Mouse (Mus musculus) gastrocnemius, postnatal 25 days (tissue): ENCODE data around the gene Rab13. TPM values are rescaled to one million over a fixed set of nuclear protein-coding genes. Genes with fewer than 3 reads are reported as not detected.
"Not testable (repeated sequence)": the region's sequence is repeated elsewhere in the genome, so short reads cannot be mapped to it uniquely, and the experiment has no call there.

Experiments
- DNase-seq: peaks from one replicate; pipeline ENCODE4 v3.0.0; 2022
- total RNA-seq, 2 experiments: library from RNA; stranded (reverse); gene quantifications; 1 replicate in 1 of 2; 2 replicates in 1 of 2; pipeline ENCODE4 v1.2.3; 2021

Rab13 gene
- total RNA-seq, 2 experiments from 2014 or later: 7.1 to 8.8 TPM

DNA sequence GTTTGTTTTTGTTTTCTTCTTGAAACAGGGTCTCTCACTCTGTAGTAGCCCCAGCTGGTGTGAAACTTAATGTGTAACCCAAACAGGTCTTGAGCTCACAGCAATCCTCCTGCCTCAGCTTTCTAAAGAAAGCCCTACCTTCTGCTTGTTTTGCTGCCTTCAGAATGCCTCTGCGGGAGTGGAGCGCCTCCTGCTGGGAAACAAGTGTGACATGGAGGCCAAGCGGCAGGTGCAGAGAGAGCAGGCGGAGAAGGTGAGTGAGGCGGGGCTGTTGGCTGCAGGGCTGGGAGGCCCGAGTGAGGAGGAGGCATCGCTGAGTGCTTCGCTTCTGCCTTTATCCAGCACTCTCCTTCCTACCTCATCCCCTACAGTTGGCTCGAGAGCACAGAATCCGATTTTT, 10.8 kb downstream of the Rab13 start:
- no peak for DNase-seq

DNA sequence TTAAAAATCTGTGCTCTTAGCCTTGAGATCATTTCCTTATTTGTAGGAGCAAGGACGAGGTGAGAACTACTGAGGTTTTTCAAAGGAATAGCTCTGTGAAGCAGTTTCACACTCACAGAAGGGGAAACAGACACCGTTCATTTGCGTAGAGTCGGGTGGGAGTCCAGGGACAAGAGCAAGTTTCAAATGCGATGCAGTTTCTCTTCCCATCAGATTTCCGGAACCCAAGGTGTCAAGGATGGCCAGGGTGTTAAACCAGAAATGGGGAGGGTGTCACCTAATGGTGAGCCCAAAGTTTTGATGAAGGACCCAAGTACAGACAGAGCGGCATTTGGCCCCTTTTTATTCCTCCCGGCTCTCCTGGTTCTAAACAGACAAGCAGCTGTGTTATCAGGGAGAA, 17.6 kb downstream of the Rab13 start:
- no peak for DNase-seq

DNA sequence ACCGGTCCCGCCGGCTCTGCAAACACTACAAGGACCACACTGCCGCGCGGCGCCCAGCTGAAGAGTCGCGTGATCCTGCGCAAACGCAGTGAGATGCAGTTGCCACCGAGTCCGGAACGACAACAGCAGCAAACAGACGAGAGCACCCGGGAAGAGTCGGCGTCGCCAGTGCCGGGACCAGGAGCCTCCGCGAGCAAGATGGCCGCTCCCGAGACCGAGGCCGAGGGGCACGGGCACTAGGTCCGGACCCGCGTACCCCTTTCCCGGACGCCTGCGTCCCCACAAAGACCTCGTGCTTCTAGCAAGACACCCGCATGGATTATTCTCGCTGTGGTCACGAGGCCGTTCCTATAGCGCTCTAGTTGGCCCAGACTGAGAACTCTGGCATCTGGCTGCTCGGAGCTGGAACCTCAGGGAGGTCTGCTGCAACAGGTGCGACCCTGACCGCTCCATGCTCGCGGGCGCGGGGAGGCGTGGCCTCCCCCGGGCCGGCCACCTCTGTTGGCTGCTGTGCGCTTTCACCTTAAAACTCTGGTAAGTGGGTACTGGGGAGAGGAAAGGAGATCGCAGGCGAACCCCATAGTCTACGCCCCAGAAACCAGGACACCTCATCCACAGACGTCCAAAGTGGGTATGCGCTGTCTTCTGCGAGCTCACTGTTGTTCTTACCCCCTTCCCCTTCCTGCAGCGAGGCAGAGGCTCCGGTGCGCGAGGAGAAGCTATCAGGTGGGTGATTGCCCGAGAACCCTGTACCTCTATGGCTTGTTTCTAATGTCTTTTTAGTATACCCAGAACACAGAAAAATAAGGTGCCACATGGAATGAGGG, 18.2 kb downstream of the Rab13 start, which contains the start of gene Jtb:
Gene Jtb, plus strand, starts transcription at position 91 of the 827 bp plus-strand sequence.
- DNase-seq: peak; percentile 92

DNA sequence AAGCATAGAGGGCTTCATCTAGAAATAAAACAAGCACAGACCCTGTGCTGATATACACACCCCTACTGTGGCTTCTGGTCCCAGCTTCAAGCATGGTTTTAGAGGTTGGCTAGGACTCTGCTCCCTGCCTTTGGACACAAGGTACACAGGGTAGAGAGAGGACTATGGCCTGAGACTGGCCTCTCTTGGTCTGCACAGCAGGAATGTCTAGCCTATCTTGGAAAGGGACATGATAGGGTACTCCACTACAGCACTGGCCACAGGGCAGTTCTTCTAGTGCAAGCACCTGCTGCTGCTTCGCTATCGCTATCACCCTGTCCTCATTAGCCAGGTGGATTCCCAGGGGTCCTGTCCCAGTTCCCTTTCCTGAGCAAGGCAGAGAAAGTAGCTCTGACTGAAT, 27.8 kb downstream of the Rab13 start:
- no peak for DNase-seq

DNA sequence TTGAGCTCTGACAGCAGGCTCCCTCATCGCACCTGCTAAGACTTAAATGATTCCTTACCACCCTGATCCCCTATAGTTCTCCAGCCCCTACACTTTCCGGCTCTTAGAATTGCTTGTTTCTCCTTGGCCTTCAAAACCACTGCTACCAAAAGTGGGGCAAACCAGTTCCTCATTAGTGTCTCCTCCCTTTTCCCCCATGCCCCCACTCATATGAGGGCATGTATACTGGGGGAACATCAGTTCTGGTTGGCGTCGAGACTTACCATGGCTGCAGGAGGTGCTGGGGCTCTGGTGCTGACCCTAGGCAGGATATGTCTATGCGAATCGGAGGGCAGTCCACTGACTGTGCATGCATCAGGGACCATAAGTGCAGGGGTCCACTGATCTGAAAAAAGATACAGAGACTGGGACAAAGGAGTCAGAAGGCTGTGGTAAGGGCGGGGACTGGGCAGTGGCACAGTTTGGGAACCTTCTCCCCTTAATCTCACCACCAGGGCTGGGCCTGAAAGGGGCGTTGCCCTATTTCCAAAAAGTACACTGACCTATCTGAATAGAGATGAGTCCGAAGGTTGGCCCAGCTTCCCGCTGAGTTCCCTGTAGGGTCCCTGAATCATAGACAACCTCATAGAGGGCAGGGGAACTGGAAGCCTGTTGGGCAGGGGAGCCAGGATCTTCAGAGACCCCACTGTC, 28.3 kb downstream of the Rab13 start:
- DNase-seq: no peak

DNA sequence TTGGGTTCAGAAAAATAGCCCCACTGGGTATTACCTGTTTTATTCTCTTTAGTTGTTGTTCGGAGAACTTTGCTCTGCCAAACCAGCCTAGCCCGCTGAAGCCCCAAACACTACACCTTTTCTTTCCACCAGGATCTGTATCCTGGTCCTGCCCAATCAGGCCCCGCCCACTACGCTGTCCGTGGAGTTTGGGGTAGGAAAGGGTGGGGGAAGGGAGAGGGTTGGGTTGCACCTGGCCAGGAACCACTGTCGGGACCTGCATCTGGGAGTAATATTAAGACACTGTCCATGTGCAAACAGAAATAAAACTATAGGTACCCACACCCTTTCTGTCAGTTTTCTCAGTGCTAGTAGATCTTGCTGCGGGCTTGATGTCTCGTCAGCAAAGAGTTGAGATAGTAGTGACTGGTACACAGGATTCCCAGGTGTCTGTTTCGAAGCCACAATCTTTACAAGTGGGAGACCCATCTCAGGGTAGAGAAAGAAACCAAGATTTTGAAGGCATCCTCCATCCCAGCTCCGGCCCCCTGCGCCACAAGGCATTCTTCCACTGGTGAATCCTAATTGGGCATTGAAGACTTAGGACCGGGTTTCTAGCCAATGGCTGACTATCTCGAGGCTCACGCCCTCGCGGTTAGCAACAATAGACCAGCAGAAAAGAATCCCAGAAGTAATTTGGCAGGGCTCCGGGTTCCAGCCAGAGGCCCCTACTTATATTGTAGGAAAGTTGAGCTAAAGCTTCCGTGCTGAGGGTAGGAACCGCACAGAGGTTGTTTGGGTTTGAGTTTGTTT, 29.7 kb downstream of the Rab13 start, which contains the start of gene Creb3l4:
Gene Creb3l4, minus strand, starts transcription at position 529 of the 792 bp plus-strand sequence.
- DNase-seq: no peak

DNA sequence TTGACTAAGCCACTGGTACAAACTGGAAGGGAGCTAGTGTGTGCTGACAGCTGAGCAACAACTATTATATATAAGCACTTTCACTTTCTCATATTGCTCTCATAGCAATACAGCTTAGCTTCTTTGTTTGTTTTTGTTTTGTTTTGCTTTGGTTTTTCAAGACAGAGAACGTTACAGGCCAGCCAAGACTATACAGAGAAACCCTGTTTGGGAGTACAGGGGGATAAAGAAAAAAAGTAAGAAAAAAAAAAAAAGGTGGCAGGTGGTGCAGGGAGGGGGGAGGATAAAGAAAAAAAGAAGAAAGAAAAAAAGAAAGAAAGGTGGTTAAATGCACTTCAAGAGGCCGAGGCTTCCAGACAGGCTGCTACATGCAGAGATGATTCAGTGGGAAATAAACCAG, 31.9 kb downstream of the Rab13 start:
- no peak for DNase-seq

DNA sequence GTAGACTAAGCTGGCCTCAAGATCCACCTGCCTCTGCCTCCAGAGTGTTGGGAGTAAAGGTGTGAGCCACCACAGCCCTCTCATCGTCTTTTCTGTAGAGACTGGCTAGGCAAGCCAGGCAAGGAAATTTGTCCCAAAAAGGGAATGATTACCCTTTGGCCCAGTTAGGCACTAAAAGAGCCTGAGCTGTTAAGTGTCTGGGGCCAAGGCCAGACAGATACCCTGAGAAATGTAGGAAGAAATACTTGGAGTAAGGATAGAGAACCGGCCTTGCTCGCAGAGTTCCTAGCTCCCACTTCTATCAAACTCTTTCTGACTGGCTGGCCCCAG, 34.1 kb downstream of the Rab13 start:
- no peak for DNase-seq

DNA sequence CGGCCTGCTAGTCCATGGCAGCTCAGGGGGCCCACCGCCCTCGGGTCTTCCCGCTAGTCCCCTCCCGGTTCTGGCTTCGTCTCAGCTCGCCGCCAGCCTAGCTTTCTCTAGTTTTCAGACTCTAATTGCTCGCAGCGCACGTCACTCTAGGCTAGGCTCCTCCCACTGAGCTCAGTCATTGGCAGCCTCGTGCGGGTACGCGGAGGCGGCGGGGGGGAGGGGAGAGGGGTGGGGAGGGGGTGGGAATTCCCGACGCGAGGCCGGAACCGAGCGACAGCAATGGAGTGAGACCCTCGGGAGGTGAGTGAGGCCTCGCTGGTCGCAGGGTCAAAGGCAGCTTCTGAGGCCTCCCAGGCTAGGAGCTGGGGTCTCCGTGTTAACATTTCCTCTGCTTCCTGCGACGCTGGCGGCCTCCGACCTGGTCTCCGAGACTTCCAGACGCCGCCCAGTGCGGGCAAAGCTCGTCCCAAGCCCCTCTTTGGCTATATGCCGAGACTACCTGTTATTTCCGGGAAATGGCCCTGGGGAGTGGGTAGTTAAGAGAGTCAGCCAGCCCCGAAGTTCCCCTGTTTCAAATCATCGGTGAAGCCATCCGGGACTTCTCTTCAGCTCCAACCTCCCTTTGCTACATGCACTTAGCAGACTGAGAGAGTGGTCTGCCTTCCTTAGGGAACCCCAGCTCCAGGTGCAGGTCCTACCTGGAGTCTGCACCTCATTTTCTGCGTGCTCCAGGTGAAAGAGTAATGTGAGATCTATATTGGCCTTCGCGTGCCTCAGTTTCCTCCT, 34.7 kb downstream of the Rab13 start, which contains the start of gene Slc39a1:
Gene Slc39a1, plus strand, starts transcription at position 213 of the 786 bp plus-strand sequence.
- peak; percentile 94 for DNase-seq

DNA sequence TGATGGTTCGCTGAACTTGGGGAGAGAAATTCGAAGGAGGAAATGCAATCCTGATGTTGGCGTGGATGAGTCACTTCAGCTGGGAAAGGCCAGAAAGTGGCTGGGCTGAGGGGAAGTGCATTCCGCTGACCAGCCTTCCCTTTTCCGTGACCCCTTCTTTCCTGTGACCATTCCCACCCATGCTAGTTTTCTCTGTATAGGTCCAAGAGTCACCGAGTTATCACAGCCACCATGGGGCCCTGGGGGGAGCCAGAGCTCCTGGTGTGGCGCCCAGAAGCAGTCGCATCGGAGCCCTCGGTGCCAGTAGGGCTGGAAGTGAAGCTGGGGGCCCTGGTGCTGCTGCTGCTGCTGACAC, 35.2 kb downstream of the Rab13 start:
- no peak for DNase-seq

DNA sequence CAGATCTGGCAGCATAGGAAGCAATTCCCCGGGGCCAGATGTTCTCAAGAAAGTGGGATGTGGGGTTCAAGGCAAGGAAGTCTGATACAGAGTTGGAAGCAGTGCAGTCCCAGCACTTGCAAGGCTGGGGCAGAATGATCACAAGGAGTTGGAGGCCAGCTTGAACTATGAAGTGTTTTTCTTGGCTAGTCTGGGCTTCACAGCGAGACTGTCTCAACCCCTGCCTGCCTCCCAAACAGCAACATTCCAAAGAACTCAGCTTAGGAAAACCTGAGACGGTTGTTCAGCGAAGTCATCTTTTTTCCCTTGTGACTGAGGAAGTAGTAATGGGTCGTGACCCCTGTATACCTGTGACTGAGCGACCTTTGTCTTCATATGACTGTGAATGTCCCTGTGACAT, 37.3 kb downstream of the Rab13 start:
- DNase-seq: no peak

DNA sequence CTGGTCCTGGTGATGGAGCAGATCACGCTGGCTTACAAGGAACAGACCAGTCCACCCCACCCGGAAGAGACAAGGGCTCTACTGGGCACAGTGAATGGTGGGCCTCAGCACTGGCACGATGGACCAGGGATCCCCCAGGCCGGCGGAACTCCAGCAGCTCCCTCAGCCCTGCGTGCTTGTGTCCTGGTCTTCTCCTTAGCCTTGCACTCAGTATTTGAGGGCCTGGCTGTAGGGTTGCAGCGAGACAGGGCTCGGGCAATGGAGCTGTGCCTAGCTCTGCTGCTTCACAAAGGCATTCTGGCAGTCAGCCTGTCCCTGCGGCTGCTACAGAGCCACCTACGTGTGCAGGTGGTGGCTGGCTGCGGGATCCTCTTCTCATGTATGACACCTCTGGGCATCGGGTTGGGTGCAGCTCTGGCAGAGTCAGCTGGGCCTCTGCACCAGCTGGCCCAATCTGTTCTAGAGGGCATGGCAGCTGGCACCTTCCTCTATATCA, 38.3 kb downstream of the Rab13 start:
- DNase-seq: not testable (repeated sequence)

DNA sequence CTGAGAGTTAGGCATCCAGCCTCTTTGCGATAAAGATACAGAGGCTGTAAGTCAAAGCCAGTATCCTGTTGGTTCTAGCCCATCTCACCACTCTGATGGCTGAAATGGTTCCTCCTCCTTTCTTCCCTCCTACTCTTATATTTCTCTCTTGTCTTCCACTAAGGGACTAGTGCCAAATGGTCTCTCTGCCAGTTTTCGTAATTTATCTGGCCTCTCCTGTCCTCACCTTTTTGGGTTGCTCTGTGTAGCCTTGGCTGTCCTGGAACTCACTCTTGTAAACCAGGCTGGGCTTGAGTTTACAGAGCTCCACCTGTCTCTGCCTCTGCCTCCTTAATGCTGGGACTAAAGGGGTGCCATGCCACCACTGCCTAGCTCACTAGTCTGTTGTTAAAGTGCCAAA, 39.2 kb downstream of the Rab13 start:
- DNase-seq: not testable (repeated sequence)

DNA sequence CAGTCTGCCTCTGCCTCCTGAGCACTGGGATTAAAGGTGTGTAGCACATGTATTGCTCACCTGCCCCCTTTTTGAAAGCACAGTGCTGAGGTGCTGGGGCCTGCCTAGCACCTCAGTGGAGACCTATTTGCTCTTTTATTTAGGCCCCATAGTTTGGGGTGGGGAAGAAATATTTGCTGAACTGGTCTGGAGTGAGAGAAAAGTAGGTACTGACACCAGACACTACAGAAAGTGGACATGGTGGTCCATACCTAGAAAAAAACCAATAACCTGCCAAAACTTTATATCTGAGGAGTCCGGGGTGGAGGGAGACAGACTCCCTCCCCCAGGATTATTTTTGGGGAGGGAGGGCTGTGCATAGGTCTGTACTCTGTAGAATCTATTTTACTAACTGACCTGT, 39.7 kb downstream of the Rab13 start:
- not testable (repeated sequence) for DNase-seq

DNA sequence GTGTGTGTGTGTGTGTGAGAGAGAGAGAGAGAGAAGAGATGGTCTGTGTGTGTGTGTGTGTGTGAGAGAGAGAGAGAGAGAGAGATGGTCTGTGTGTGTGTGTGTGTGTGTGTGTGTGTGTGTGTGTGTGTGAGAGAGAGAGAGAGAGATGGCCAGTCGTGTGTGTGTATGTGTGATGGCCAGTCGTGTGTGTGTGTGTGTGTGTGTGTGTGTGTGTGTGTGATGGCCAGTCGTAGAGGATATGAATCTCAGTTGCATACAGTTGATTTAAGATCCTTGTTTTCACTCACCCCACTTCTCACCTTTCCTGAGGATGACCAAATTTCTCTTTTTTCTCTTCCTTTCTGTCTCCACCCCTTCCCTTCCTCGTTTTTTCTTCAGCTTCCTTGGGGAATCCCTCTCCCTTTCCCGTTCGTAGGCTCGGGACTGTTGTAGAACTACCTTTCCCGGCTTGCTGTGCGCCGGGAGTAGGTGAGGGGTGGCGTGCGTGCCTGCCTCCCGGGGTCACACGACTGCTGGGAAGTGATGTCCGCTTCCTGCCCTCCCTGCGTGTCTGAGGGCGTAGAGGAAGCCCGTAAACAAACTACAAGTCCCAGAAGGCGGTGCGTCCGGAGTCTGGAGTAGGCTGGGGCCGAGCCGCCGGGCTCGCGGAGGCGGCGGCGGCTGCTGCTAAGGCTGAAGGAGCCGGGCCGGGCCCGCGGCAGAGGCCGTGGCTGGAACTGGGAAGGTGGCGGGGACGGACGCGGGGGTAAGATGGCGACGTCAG, 40.3 kb downstream of the Rab13 start, which contains the start of gene Crtc2:
Gene Crtc2, plus strand, starts transcription at position 511 of the 766 bp plus-strand sequence.
- DNase-seq: peak; percentile 97

DNA sequence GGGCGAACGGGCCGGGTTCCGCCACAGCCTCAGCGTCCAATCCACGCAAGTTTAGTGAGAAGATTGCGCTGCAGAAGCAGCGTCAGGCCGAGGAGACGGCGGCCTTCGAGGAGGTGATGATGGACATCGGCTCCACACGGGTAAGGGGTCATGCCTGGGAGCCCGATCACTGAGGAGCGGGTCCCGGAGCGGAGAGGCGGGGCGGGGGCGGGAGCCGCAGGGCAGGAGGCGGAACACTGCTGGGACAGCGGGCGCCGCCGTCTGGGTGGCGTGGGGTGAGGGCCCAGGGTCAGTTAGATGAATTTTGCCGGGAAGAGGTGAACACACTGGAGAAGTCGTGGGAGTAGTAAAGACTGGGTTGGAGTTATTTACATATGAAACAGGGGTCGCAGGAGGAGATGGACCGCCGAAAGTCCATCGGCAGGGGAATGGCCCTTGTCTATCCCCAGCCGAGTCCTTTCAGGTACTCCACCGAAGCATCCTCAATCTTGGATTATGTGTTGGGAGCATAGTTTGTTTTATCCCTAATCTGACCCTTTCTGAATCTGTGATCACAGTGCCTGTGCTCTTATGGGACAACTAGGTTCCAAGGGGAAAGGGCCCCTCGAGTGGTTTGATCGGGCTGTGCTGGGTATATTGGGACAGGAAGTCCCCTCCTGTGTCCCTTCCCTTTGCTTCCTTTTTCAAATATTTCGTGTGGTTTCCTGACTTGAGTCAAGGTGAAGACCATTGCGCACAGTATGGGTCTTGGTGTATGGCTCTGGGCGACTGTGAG, 41.1 kb downstream of the Rab13 start:
- DNase-seq: no peak

DNA sequence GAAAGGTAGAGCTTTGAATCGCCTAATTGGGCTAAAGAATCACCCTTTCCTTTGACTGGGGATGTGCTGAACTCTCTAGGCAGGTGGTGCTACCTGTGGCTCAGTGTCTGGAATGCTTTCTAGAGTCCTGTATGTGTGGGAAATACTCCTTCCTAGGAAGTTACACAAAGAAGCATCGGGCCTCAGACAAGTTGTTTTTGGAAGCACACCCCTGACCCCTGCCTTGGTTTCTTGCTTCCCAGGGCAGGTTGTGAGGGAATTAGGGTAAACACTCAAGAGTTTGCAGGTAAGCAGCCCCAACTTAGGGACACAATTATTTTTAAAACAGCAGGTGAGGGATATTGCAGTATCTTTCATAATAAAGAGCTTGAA, 41.7 kb downstream of the Rab13 start:
- DNase-seq: no peak

DNA sequence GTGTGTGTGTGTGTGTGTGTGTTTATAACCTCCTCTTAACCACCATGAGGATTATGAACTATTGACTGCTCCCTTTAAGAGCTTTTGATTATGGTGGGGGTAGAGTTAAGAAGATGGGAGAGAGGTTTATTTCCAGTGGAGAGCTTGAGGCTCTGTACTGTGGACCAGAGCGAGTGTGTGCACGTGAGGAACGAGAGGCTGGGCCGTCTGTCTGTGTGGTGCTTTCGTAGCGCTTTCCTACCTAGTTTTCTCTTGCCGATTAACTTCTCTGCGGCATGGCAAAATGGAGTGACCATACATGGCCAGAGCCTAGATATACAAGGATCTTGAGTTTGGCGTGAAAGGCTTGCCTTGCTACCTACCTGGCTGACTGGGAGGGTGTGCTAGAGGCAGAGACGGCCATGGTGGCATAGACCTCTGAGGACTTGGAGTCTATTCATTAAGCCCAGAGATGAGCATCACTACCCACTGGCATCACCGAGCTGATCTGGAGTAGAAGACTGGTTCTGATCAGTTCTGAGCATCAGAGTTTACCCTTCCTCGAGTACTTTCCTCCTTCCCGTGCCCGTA, 42.4 kb downstream of the Rab13 start:
- no peak for DNase-seq

DNA sequence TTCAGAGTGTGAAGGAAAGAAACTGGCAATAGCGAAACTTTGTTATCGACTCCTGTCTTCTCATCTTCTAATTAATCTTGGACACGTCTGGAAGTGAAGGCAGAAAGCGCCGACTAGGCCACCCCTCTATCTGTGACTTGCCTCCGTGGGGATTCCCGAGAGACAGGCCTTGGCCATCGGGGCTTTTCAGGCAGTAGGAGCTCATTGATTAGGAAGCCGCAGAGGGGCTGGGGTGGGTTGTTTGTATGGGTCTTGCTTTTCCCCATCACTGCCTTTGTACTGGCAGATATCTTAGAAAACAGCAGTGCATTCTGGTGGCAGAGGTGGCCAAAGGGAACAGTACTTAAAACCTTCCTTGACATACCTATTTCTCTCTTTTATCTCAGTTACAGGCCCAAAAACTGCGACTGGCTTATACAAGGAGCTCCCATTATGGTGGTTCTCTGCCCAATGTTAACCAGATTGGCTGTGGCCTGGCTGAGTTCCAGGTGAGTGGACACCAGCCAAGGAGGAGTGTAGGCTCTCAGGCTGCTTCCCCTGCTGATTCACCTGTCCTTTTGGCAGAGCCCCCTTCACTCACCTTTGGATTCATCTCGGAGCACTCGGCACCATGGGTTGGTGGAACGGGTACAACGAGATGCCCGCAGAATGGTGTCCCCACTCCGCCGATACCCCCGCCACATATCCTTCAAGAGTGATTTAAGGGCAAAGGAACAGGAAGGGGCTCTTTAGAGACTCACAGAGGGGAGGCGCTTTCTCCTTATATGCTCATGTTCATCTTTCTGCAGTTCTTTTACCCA, 43.4 kb downstream of the Rab13 start:
- no peak for DNase-seq
